Mouse (Mus musculus): Measurements from ENCODE around the gene Rnf213.

GRCm38 (mm10) chr11:119377326-119377725 lies 15.6 kb upstream of the Rnf213 start:
- TF ChIP-seq CTCF (IDR thresholded peaks at IDR 0.05; ENCODE audit: low read depth, low read length) (no peak), TAL1 (conservative IDR thresholded peaks at IDR 0.05; ENCODE audit: low read depth, low read length) (no peak)
